ENCODE assay signal across 7 mouse cellular contexts in the genomic region with DNA sequence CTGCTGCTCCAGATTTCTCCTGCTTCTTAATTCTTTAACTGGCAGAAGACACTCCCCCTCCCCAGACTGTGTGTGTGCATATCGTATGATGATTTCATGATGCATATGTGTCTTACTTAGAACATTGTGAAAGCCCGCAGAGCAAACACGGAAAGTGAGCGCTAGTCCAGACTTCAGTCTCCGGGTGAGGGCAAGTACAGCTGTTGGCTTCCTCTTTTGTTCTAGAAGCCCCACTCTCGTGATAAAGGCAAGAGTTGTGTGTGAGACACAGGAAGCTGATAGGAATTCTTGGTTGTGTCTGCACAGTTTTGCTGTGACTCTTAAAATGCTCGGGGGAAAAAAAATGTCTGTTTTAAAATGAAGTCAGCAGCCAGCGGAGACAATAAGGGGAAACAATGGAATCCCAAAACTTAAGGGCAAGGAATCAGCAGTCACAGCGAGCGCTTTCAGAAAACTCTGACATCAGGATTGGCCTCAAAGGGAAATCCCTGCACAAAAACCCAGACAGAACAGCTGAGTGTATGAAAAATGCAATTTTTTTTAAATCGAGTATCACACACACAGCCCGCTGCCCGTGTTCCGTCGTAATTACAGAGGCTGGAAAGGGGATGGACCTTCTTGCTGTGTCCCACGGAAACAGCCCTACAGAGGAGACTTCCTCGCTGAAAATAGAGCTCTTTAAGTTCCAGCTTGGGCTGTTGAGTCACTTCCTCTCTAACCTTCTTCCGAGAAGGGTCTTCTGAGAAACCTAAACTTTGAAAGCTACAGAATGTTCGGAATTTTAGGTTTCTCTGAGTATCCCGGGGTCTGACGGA.
DNase-seq lines count a peak whose midpoint lies in the region; ATAC-seq lines count a peak whose summit lies in the region.

No protein-coding gene starts in this region.

- H3K9ac ChIP-seq in midbrain, embryonic 11.5 days (ENCODE audit: low read length) = peak overlapping the region; percentile 40; the same call in 1 of the 2 replicates

- H3K27ac ChIP-seq in midbrain, embryonic 11.5 days (ENCODE audit: low read depth, low read length) = peak overlapping the region; percentile 40; the same call in 1 of the 2 replicates

- peak; percentile 40 to 45 for DNase-seq in B cell, adult 2 months
- peak; percentile 36 for DNase-seq in Muller cell, postnatal 12 days (ENCODE audit: inconsistent ontology term)
- DNase-seq in heart, adult 8-10 months (ENCODE audit: low spot score) = peak; percentile 8
- peak; percentile 21 to 44 for DNase-seq in kidney, postnatal 4 days
- peak; percentile 93 for DNase-seq in midbrain, embryonic 11.5 days (ENCODE audit: low spot score, missing footprints)
- peak; percentile 20 to 32 for DNase-seq in thymus, postnatal 10 days (ENCODE audit: low spot score in 2 of 2)
- DNase-seq in urinary bladder, postnatal 10 days (ENCODE audit: low spot score) = no peak

- peak overlapping the region; percentile 30; the same call in 1 of the 2 replicates for H3K4me2 ChIP-seq in midbrain, embryonic 11.5 days

- peaks cover 34% of the 10 kb centered on the region for H3K4me1 ChIP-seq in midbrain, embryonic 11.5 days (ENCODE audit: control insufficient read depth, insufficient read depth, low read length)

- no peaks in the 10 kb centered on the region for H3K36me3 ChIP-seq in midbrain, embryonic 11.5 days (ENCODE audit: control insufficient read depth, insufficient read depth, low read length)

- 38% methylated on average over 21 of the region's 21 CpGs for WGBS in midbrain, embryonic 11.5 days

- H3K4me3 ChIP-seq in midbrain, embryonic 11.5 days (ENCODE audit: low read depth, low read length) = no peak overlapping the region

- peak; percentile 38; the same call in 1 of the 2 replicates for ATAC-seq in midbrain, embryonic 11.5 days (ENCODE audit: low FRiP score)

- H3K9me3 ChIP-seq in midbrain, embryonic 11.5 days (ENCODE audit: control insufficient read depth, low read length) = no peaks in the 10 kb centered on the region

- H3K27me3 ChIP-seq in midbrain, embryonic 11.5 days (ENCODE audit: control insufficient read depth, insufficient read depth, low read length) = no peaks in the 10 kb centered on the region
